Mouse (Mus musculus): Measurements from ENCODE around the gene Chm.
"Not testable (repeated sequence)": the region's sequence is repeated elsewhere in the genome, so short reads cannot be mapped to it uniquely, and the experiment has no call there.

Gene Chm

DNA sequence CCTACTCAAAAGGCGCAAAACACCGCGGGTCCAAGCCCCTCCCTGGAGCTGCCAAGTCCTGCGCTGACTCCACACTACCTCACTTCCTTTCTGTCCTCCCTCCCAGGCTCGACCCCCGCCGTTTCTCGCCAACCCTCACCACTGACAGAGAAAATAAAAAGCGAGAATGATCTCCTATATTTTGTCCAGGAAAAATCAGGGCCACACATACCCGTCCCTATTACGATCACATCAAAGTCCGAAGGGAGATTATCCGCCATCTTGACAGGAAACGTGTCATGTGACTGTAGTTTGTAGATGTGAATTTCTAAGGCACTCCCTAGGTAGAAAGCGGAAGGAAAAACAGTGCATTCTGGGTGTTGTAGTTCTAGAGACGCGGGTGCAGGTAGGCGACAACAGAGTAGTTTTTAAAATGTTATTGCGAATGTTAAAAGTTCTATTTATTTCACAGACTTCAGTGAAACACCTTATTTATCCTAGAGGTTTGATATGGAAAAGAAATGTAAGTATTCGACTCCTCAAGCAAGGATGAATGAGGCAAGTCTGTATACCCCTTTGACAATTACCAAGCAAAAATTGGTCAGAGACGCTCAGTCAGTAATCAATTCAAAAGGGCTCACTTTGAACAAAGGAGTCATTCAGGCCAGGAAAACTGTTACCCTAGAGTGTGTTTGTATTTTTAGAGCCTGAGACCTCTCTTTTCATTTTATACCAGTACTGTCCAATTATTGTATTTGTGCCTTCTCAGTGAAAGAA is at the start of gene Chm:
Gene Chm (minus strand): TSS at position 288 of the 756 bp plus-strand sequence.
- in situ Hi-C loops (cut with MboI): no loop called here

GRCm38 (mm10) chrX:113193901-113194300 is 8.6 kb upstream of the Chm start:
- in situ Hi-C loops (cut with MboI): no loop called here

DNA sequence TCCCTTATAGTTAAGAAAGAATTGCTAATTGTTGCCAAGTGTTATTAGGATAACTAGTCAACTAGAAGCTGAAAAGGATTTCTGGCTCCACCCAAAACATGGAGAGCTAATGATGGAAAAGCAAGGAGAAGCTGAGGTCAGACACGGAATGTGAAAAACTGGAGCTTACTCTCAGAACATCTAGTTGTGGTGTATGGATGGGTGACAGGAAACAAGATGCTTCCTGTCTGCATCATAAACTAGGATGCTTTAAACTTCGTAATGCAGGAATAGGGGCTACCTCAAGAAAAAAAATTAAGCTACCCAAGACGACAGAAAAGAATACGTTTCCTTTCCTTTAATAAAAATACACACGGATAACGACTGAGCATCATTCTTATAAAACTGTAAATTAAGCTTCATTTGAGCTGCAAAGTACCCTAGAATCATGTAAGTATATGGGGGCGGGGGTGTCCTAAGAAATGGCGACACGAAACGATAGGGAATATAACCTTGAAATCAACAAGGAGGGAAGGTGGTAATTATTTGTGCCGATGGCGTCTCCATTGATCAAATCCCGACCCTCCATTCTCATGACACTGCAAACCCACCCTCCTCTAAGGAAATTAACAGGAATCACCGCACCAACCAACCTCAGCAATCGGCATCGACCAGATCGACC is 618 bp downstream of the Chm start:
- in situ Hi-C loops (cut with MboI): no loop called here

DNA sequence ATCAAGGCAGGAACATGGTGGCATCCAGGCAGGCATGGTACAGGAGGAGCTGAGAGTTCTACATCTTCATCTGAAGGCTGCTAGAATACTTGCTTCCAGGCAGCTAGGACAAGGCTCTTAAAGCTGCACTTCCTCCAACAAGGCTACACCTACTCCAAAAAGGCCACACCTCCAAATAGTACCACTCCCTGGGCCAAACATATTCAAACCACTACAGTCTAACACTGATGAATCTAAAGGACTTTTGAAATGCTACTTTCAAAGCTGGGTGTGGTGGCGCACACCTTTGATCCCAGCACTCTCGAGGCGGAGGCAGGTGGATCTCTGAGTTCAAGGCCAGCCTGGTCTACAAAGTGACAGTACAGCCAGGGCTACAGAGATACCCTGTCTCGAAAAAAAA is 4.5 kb downstream of the Chm start:
- in situ Hi-C loops (cut with MboI): not testable (repeated sequence)

GRCm38 (mm10) chrX:113172766-113173165 is 12.6 kb downstream of the Chm start:
- in situ Hi-C loops (cut with MboI): no loop called here

DNA sequence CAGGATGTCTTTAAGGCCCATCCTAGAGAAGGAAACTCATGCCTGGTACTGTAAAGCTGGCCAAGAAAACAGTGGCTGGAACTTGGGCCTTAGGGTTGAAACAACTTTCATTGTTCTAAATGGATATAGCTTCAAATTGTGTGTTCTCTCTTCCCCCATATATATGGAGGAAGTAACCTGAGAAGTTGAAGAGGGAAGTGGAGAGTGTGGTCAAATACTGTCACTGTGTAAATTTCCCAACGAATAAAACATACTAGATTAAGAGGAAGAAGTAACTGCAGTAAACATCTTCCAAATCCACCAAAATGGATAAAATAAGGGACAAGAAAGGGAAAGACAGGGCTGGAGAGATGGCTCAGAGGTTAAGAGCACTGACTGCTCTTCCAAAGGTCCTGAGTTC is 13.0 kb downstream of the Chm start:
- in situ Hi-C loops (cut with MboI): no loop called here

DNA sequence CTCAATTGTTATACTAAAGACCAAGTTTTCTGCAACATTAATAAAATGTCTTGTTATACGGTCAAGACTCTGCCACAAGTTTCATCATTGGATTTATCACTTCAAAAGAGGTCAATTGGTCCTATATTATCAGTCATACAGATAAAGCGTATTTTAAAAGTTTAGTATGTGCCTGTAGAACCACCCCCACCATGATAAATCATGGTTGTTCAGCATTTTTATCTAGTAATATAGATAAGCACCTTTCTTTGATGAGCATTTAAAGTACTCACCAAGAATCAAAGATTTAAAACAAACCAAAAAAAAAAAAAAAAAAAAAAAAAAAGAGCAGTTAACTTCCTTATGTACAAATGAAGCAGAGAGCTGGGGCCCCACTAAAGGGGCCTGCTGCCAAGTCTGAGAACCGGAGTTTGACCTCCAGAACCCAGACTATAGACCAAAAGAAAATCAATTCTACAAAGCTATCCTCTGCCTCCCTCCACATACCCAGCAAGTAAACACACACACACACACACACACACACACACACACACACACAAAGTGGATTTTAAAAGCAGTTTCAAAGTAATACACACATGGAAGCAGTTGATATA is 25.0 kb downstream of the Chm start:
- in situ Hi-C loops (cut with MboI): no loop called here

- in situ Hi-C loops (cut with MboI): no loop called here
Measured at GRCm38 (mm10) chrX:113084171-113084570, 101.1 kb downstream of the Chm start.

DNA sequence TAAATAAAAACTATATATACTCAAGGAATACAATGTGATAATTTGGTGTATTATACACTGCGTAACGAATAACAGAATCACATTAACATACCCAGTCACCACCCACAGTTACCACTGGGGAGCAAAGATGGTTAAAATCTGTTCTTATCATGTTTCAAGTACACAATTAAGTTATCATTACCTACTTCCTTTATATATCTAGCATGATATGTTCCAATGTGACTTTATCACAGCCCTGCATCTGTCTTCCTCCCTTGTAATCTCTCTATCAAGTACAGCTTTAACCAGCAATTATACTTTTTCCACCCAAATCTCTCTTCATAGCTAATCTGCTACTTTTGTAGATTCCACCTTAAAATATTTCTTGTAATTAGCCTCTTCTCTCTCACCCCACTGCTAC is 109.3 kb downstream of the Chm start:
- in situ Hi-C loops (cut with MboI): no loop called here

GRCm38 (mm10) chrX:113074823-113075222 is 110.5 kb downstream of the Chm start:
- in situ Hi-C loops (cut with MboI): no loop called here

GRCm38 (mm10) chrX:113003621-113004020 is 181.7 kb downstream of the Chm start:
- in situ Hi-C loops (cut with MboI): no loop called here

GRCm38 (mm10) chrX:113002192-113002591 is 183.1 kb downstream of the Chm start:
- in situ Hi-C loops (cut with MboI): no loop called here

Measured in mature B cell (primary cell).